Mouse (Mus musculus): ENCODE measurements at regions not wholly inside any gene's neighbourhood (a gene's known extent, or its start where the extent isn't known, plus 50 kb on each side); places are given as distances from the start of the nearest gene placed in this dataset.

DNA sequence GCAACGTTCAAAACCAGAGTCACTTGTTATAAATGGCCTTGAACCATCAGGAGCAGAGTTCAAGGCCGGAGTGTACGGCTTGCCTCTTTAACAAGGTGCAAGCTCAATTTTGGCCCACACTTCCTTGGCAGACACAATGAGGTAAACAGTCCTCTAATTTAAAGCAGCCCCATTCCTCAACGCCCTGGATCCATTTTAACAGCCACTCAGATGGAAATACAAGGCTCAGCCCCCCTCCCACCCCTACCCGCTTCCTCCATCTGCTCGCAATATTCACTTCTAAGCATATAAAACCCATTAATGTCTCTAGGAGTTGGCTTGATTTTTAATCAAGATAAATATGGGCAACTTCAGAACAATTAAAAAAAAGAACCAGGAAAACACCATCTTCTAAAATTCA, 105.7 kb downstream of the Pmp22 start:
- no peak for TF ChIP-seq CTCF (IDR thresholded peaks at IDR 0.05; ENCODE audit: low read depth, low read length)
- no peak for TF ChIP-seq TAL1 (conservative IDR thresholded peaks at IDR 0.05; ENCODE audit: low read depth, low read length)
- TF ChIP-seq GATA2 (IDR thresholded peaks at IDR 0.05; ENCODE audit: borderline replicate concordance, low read depth, low read length) = no peak
- no peak for TF ChIP-seq GATA1 (IDR thresholded peaks at IDR 0.05; ENCODE audit: borderline replicate concordance, low read length)
- TF ChIP-seq POLR2AphosphoS5 (IDR thresholded peaks at IDR 0.05; ENCODE audit: insufficient replicate concordance, low read depth, low read length) = no peak

Measured in G1E (cell line).